Mouse (Mus musculus): Measurements from ENCODE around the gene Atxn1.

Gene Atxn1

GRCm38 (mm10) chr13:45762278-45762677 is 202.5 kb downstream of the Atxn1 start:
- DNase-seq = no peak

DNA sequence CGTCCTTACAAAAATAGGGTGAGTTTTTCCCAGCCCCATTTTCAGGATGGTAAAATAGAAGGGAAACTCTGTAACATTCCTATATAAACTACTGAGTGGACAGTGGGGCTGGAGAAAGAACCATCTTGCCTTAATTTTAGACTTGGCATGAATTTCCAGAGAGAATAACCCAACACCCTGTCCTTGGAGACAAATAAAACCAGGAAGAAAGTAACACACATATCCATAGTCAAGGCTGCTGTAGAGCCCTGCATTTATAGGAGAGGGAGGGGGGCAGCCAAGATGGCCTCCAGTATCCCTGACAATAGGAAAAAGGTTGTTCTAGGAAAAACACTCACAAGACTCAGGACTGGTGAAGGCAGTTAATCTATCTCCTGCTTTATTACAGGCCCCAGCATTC is 210.3 kb downstream of the Atxn1 start:
- DNase-seq = no peak

DNA sequence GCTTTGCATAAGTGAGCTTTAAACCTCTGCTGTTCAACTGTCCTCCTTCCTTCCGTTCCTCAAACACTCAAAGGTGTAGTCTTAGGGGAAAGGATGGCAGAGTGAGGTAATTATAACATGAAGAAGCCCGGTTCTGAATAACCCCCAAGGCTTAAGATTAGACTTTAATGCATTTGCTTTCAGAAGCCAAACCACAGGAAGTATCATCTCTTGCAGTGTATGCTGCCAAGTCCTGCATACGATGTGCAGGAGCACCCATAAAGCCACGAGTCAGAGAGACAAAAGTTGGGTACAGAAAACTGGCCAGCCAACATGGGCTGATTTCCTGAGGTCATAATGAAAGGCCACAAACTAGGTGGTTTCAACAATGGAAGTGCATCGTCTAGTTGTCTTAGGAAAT is 212.3 kb downstream of the Atxn1 start:
- DNase-seq = no peak

- no peak for DNase-seq
These were observed 213.6 kb downstream of the Atxn1 start for GRCm38 (mm10) chr13:45751231-45751630.

DNA sequence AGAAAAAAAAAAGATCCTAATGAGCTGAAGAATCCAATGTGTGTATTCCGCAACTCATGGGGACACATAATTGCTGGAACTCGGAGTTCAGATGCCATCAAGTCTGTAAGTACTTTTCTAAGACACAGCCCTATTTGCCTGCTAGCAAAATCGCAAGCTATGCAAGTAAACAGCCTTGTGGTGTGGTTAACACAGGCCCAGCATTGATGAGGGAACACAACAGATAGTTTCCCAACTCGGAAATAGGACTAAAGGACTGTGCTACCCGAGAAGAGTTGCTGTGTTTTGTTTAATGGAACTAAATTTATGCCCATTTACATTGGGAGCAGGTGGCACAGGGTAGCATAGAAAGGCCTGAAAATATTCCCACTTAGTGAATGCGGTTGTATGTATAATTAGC is 214.2 kb downstream of the Atxn1 start:
- DNase-seq = no peak

DNA sequence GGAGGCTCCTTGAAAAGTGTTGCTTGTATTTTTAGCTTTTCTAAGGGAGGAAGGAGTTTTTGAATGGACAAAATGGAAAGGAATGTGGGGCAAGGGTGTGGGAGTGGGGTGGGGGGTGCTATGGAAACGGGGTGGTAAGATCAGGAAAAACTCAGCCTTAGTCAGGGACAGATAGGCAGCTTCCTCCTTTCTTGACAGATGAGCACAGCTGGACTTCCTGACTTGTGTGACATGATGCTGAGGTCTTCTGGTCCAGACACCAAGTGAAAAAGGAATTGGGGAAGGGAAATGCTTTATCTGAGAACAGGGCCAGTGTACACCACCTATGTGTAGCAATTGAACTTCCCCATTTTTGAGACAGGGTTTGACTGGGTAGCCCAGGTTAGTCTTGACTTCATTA is 214.9 kb downstream of the Atxn1 start:
- no peak for DNase-seq

GRCm38 (mm10) chr13:45749222-45749621 is 215.6 kb downstream of the Atxn1 start:
- DNase-seq = no peak

GRCm38 (mm10) chr13:45748691-45749090 is 216.1 kb downstream of the Atxn1 start:
- no peak for DNase-seq

DNA sequence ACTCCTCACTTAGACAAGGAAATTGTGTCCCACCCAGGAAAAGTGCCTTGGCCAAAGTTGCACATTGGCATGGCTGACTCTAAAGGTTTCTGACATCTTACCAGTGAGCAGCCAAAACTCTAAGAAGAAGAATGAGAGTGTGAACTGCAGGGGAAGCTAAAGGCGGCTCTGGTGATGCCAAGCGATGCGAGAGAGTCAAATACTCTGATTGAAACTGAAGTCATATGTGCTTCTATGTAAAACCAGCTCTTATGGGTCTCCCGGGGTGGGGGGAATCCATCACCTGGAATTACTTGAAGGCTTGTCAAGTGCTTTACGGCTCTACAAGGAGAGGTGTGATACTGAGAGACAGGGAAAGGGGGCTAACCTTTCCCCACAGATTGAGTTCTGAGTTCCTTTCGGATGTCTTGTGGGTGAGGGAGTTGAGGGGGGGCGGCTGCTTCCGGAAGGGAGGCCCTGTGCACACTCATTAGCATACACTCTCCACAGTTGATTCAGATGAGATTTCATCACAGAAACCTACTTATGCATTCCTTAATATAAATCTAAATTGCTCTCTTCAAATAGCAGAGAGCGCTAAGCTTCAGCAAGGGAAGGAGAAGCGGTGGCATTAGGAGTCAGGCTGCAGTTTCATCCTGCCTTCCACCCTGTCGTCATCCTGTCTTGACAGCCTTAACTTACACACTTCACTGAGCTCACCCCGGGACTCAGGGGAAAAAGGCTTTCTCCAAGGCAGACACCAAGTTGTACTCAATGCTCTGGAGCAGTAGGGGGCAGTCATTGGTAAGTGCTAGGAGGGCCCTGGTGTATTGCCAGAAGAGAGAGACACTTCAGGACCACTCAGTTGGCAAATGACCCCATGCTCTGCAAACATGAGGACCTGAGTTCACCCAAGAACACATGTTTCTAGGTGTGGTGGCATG is 218.7 kb downstream of the Atxn1 start:
- no peak for DNase-seq

DNA sequence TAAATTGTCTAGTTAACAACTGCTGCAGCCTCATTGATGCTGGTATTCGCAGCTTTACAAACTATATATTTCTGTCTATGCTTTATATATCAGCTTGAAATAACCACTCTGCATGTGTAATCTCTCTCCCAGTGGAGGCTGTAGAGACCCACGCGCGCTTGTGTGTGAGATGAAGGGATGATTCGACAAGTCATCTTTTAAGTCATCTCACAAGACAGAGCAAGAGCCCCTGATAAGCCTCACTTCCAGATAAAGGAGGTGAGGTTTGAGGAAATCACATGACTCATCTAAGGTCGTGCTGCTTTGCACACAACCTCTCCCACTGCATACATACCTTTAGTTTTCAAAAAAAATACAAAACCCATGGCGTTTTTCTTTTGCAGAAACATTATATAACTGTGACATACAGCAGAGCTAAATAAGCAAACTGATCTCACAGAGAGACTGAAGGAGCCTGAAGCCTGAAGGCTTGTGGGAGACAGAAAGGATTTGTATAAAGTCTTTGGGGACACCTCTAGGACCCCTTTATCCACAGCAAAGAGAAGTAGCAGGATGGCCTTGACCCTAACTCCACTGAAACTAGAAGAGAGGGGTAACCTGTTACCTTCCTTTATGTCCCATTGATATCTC is 219.9 kb downstream of the Atxn1 start:
- no peak for DNase-seq

DNA sequence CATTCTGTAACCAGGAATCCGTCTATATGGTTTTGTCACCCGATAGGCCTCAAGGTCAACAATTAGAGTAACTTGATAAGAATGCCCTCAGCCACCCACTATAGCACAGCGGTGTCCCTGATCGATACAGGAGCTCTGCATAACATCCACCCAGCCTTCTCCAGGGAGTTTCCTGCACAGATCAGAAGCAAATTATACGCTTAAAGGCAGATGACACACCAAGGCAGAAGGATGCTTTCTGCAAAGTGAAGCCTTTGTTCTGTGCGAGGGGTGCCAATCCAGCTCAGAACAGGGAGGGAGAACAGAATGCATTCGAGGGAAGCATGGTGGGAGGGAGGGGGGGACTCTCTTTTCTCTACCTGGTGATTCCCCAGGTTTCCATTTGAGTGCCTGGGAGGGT is 221.0 kb downstream of the Atxn1 start:
- no peak for DNase-seq

- no peak for DNase-seq
These were observed 224.4 kb downstream of the Atxn1 start for GRCm38 (mm10) chr13:45740369-45740768.

GRCm38 (mm10) chr13:45736241-45736640 is 228.6 kb downstream of the Atxn1 start:
- DNase-seq = no peak

GRCm38 (mm10) chr13:45735802-45736201 is 229.0 kb downstream of the Atxn1 start:
- DNase-seq = no peak

DNA sequence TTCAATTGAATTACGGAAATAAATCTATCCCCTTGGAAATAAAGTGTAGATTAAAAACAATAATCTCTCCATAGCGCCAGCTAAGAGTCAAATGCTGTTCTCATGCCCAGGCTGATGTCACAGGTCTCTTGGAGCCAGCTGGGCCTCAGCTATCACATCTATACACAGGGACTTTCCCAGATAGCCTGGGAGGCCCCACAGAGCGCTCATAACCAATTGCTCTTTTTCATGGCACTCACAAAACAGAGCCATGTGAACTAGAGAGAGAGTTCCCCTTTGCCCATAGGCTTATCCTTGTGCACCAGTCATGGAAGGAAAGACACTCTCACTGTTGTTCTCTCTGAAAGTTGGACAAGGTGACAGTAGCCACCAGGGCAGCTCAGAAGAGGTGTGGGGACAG is 230.3 kb downstream of the Atxn1 start:
- no peak for DNase-seq

DNA sequence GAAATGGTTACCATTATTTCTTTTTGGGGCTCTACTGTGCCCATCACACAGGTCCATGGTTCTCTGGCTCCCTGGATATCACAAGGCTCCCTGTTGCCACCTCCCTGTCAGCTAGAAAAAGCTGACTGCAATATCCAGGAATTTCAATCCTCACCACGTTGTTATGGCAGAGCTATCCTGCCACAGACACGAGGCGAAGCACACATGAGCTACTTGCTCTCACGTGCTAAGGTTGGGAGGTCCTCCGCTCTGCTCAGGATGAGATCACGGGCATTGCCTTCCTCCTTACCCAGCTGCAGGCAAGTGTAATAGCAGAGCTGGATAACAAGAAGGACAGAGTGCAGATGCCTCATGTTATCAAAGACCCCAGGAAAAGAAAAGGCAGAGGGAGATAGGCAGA is 232.2 kb downstream of the Atxn1 start:
- DNase-seq = no peak

DNA sequence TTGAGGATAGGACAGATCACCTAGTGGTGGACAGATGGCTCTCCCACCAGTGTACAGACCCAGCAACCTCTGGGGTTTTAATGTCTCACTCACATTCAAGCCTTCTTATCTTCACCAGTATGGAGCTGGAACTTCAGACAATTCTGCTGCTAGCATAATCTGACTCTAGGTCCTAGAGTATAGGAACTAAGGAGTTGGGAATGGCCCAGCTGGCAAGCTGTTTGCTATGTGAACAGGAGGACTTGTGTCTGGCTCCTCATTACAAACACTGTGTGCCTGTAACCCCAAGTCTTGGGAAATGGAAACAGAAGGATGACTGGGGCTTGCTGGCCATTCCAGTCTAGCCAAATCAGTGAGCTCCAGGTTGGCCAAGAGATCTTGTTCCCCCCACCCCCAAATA is 237.9 kb downstream of the Atxn1 start:
- no peak for DNase-seq

- DNase-seq = no peak
These were observed 238.6 kb downstream of the Atxn1 start for GRCm38 (mm10) chr13:45726181-45726580.

DNA sequence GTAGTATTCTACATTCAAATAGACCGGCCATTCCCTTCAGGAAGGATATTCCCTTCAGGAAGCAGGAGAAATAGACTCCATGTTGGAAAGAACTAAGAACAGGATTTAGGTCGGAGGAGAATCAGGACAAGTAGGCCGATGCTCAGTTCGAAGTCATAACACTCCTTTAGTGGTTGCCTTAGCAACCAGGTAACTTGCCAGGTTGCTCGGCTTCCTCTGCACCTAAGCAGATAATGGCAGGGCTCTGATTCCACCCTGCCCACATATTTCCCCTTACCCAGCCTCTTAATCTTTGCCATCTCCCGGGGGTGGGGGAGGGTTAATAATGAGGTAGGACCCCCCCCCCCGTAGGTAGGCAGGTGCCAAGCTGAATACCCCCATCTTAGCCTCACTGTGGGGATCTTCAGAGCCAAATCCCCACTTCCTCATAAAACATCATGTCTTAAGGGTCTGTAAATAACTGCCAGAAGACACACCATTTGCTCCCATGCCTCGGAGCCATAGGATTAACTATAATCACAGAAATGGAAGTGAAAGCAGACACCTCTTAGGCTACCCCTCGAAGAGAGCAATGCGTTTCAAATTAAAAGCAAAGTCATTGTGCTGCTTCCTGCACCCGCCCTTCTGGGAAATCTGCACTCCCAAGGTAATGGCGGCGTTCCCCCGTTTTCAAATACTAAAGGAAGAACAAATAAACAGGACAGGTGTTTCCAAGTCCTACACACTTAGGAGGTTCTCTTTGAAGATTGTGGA is 240.1 kb downstream of the Atxn1 start:
- DNase-seq = no peak

DNA sequence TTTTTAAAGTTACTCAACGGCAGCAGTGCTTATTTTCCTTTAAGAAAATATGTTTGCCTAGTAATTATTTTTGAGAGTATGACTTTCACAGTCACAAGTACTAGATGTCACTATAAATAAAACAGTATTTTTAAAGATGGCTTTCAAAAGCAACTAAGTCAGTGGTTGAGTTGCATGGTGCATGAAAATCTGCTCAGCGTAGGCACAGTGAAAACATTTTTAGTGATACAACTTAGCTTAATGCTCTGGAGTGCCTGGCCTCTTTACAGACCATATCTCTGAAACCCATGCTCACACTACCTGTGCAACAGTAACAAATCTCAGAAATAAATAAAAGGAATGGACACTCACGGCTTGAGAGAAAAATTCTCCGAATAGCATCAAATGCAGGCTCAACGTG is 241.9 kb downstream of the Atxn1 start:
- no peak for DNase-seq

GRCm38 (mm10) chr13:45721621-45722020 is 243.2 kb downstream of the Atxn1 start:
- DNase-seq = no peak

DNA sequence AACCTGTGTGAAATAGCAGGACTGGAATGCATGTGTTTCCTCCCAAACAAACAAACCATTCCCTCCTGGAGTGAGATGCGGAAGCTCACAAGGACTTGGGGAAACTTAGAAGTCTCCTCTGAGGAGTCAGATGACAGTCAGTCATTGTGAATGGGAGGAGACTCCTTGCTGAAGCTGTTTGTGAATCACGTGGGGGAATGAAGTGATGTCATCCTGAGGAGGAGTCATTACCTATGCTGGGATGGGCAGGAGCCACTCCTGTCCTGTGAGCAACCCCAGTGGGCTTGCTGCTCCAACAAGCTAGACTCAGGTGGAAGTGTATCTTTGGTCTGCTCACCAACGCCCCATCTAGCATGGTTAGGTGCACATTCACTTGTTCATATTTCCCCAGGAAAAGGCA is 246.0 kb downstream of the Atxn1 start:
- no peak for DNase-seq

- no peak for DNase-seq
These were observed 249.1 kb downstream of the Atxn1 start for GRCm38 (mm10) chr13:45715583-45716180.
